Mouse (Mus musculus): Measurements from ENCODE around the gene Rab31. TPM values are rescaled to one million over a fixed set of nuclear protein-coding genes. Genes with fewer than 3 reads are reported as not detected.

The Rab31 gene
- polyA plus RNA-seq, 1 experiment from 2014 or later, result 71.6 TPM

GRCm38 (mm10) chr17:65667792-65668191 is 104.8 kb downstream of the Rab31 start:
- Histone ChIP-seq H3K36me3 (0 out of 2 replicates have a peak, but pooled peaks cover 4% of the 10 kb centered on the region), H3K4me2 (replicated peaks) (no peak overlapping the region), H3K27me3 (no peaks in the 10 kb centered on the region), H3K9me3 (no peaks in the 10 kb centered on the region), H3K27ac (no peak overlapping the region), H3K4me3 (replicated peaks) (no peak overlapping the region), H3K4me1 (replicated peaks) (no peaks in the 10 kb centered on the region), H3K9ac (replicated peaks) (no peak overlapping the region)
- ATAC-seq, result no peak
- 86% methylated on average over 14 of the region's 14 CpGs for WGBS

DNA sequence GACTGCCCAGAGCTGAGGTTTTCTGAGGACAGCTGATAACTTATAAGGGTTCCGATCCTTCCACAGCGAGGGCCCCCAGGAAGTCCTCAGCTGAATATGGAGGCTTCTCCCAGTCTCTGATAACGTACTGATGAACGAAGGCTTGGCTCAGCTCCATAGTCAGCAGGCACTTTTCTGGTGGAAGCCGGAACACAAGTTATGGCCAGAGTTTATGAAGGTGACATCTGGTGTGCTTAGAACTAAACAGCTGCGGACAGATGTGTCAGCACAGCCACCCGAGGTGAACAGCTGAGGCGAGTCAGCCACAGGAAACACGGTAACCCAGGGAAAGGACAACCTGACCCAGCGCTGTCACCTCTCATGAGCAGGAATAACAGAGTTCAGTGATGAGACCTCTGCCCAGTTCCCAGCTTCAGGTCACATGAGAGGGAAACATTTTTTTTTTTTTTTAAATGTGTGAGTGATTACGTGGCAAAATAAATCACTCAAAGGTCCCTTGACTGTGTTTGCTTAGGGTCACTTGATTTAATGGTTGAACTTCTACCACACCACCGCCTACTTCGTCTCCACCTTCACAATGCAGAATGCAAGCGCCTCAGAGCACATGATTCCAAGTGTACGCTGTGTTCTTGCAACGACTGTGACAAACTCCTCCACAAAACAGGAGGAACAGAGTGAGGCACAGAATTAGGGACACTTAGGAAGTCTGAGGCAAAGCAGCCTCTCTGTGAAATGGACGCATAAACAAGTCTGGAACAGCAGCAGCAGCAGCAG is 106.0 kb downstream of the Rab31 start:
- WGBS, result 90% methylated on average over 17 of the region's 17 CpGs
- H3K9ac ChIP-seq (replicated peaks), result no peak overlapping the region

GRCm38 (mm10) chr17:65665786-65666387 is 106.7 kb downstream of the Rab31 start:
- no peaks in the 10 kb centered on the region for H3K9me3 ChIP-seq
- peaks cover 3% of the 10 kb centered on the region; the same call in 1 of the 2 replicates for H3K36me3 ChIP-seq
- H3K9ac ChIP-seq (replicated peaks), result no peak overlapping the region
- no peak overlapping the region for H3K4me2 ChIP-seq (replicated peaks)
- ATAC-seq, result no peak
- H3K4me1 ChIP-seq (replicated peaks), result no peaks in the 10 kb centered on the region
- no peak overlapping the region for H3K4me3 ChIP-seq (replicated peaks)
- H3K27ac ChIP-seq, result no peak overlapping the region
- WGBS, result 91% methylated on average over 12 of the region's 12 CpGs
- H3K27me3 ChIP-seq, result no peaks in the 10 kb centered on the region

More for the DNA sequence above, 106.0 kb downstream of the Rab31 start:
- Histone ChIP-seq H3K4me3 (replicated peaks) (no peak overlapping the region), H3K27ac (no peak overlapping the region), H3K36me3 (peaks cover 3% of the 10 kb centered on the region; the same call in 1 of the 2 replicates), H3K4me2 (replicated peaks) (no peak overlapping the region), H3K9me3 (no peaks in the 10 kb centered on the region), H3K27me3 (no peaks in the 10 kb centered on the region), H3K4me1 (replicated peaks) (no peaks in the 10 kb centered on the region)
- no peak for ATAC-seq

- no peak overlapping the region for H3K27ac ChIP-seq
- no peak for ATAC-seq
Observed at GRCm38 (mm10) chr17:65663329-65664078, 109.0 kb downstream of the Rab31 start.

GRCm38 (mm10) chr17:65662662-65663061 is 109.9 kb downstream of the Rab31 start:
- Histone ChIP-seq H3K4me2 (replicated peaks) (no peak overlapping the region), H3K27ac (no peak overlapping the region), H3K9ac (replicated peaks) (no peak overlapping the region), H3K4me1 (replicated peaks) (no peaks in the 10 kb centered on the region), H3K9me3 (no peaks in the 10 kb centered on the region), H3K4me3 (replicated peaks) (no peak overlapping the region), H3K36me3 (peaks cover 3% of the 10 kb centered on the region; the same call in 1 of the 2 replicates), H3K27me3 (no peaks in the 10 kb centered on the region)
- WGBS, result 89% methylated on average over 3 of the region's 3 CpGs
- no peak for ATAC-seq

More at GRCm38 (mm10) chr17:65663329-65664078, 109.0 kb downstream of the Rab31 start:
- no peaks in the 10 kb centered on the region for H3K4me1 ChIP-seq (replicated peaks)
- H3K9me3 ChIP-seq, result no peaks in the 10 kb centered on the region
- no peak overlapping the region for H3K4me3 ChIP-seq (replicated peaks)
- no peak overlapping the region for H3K9ac ChIP-seq (replicated peaks)
- no peaks in the 10 kb centered on the region for H3K27me3 ChIP-seq
- H3K36me3 ChIP-seq, result peaks cover 3% of the 10 kb centered on the region; the same call in 1 of the 2 replicates
- WGBS, result 75% methylated on average over 14 of the region's 14 CpGs
- no peak overlapping the region for H3K4me2 ChIP-seq (replicated peaks)

- Histone ChIP-seq H3K4me1 (replicated peaks) (no peaks in the 10 kb centered on the region), H3K27me3 (no peaks in the 10 kb centered on the region), H3K27ac (no peak overlapping the region), H3K9me3 (no peaks in the 10 kb centered on the region), H3K9ac (replicated peaks) (no peak overlapping the region), H3K36me3 (no peaks in the 10 kb centered on the region; the same call in 1 of the 2 replicates), H3K4me3 (replicated peaks) (no peak overlapping the region), H3K4me2 (replicated peaks) (no peak overlapping the region)
- 97% methylated on average over 2 of the region's 2 CpGs for WGBS
- ATAC-seq, result no peak
Observed at GRCm38 (mm10) chr17:65658416-65658815, 114.1 kb downstream of the Rab31 start.

DNA sequence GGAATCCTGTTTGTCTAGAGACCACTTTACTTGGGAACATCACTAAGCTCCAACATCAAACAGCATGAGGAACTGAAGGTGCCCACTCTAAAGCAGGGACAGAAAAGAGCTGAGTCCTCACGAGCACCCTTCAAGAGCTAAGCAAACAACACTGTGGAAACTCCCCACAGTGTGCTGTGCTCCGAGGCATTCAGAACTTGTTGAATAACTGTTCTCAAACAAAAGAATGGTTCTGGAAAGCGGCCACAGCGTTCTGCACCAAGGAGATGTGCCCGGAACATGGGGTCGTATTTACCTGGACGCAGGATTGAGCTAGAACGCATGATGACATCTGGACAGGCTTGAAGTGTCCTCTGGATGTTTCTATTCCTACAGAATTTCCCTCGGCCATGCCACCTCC is 114.6 kb downstream of the Rab31 start:
- WGBS, result 91% methylated on average over 9 of the region's 9 CpGs
- Histone ChIP-seq H3K27ac (no peak overlapping the region), H3K9ac (replicated peaks) (no peak overlapping the region), H3K4me3 (replicated peaks) (no peak overlapping the region), H3K36me3 (peaks cover under 1% of the 10 kb centered on the region; the same call in 1 of the 2 replicates), H3K9me3 (no peaks in the 10 kb centered on the region), H3K4me1 (replicated peaks) (no peaks in the 10 kb centered on the region), H3K27me3 (no peaks in the 10 kb centered on the region), H3K4me2 (replicated peaks) (no peak overlapping the region)
- no peak for ATAC-seq

DNA sequence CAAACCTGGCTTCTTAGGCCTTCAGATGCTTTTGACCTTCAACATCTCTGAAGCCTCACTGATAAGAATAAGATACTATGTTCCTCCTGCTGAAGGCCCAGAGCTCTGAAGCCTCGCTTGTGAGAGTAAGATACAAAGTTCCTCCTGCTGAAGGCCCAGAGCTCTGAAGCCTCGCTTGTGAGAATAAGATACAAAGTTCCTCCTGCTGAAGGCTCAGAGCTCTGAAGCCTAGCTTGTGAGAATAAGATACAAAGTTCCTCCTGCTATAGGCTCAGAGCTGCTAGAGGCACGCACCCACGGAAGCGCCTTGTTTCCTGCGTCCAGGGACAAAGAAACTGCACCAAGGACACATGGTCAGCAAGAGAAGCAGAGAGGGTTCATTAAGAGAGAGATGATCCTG is 115.8 kb downstream of the Rab31 start:
- H3K4me2 ChIP-seq (replicated peaks), result no peak overlapping the region
- H3K9me3 ChIP-seq, result no peaks in the 10 kb centered on the region
- H3K27ac ChIP-seq, result no peak overlapping the region
- no peaks in the 10 kb centered on the region for H3K27me3 ChIP-seq
- H3K36me3 ChIP-seq, result peaks cover 12% of the 10 kb centered on the region
- 94% methylated on average over 6 of the region's 6 CpGs for WGBS
- H3K4me3 ChIP-seq (replicated peaks), result no peak overlapping the region
- no peak for ATAC-seq
- H3K4me1 ChIP-seq (replicated peaks), result no peaks in the 10 kb centered on the region
- no peak overlapping the region for H3K9ac ChIP-seq (replicated peaks)

DNA sequence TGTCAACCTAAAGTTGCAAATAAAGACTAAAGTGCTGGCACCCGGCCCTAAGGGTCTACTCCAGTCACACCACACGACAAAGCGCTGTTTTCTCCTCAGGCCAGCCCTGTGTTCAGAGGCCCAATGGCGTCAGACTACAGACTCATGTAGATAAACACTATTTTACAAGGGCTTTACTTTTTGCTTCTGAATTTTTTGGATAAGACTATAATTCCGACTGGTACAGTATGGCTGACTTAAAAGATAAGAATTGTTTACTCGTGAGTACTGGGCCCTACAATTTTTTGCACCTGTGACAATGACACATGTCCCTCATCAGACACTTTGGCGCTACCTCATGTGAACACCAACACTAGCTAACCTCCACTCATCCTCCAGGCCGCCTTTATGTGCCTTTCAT is 116.5 kb downstream of the Rab31 start:
- Histone ChIP-seq H3K4me2 (replicated peaks) (no peak overlapping the region), H3K9me3 (no peaks in the 10 kb centered on the region), H3K4me1 (replicated peaks) (no peaks in the 10 kb centered on the region), H3K27ac (no peak overlapping the region), H3K27me3 (no peaks in the 10 kb centered on the region), H3K9ac (replicated peaks) (no peak overlapping the region), H3K36me3 (peaks cover 13% of the 10 kb centered on the region), H3K4me3 (replicated peaks) (no peak overlapping the region)
- WGBS, result 92% methylated on average over 8 of the region's 8 CpGs
- ATAC-seq, result no peak

DNA sequence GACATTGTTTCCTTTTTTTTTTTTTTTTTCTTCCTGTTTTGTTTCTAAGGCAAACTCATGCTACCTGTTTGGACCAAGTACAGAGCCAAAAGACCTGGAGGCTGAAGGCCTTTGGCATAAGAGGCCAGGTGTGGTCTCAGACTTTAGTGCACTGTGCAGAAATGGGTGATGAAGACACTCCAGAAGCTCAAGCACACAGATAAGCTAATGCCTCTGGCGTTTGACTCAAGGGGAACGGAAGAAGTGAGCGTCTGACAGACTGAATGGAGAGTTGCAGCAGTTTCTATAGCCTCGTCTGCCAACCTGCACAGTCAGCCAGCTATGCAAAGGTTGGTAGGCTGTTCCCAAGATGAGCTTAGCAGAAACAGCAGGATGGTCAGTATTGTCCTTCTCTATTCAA is 116.9 kb downstream of the Rab31 start:
- no peak for ATAC-seq
- no peak overlapping the region for H3K27ac ChIP-seq
- peaks cover 13% of the 10 kb centered on the region for H3K36me3 ChIP-seq
- H3K9ac ChIP-seq (replicated peaks), result no peak overlapping the region
- no peaks in the 10 kb centered on the region for H3K9me3 ChIP-seq
- no peak overlapping the region for H3K4me3 ChIP-seq (replicated peaks)
- no peaks in the 10 kb centered on the region for H3K27me3 ChIP-seq
- no peak overlapping the region for H3K4me2 ChIP-seq (replicated peaks)
- no peaks in the 10 kb centered on the region for H3K4me1 ChIP-seq (replicated peaks)
- 74% methylated on average over 4 of the region's 4 CpGs for WGBS

DNA sequence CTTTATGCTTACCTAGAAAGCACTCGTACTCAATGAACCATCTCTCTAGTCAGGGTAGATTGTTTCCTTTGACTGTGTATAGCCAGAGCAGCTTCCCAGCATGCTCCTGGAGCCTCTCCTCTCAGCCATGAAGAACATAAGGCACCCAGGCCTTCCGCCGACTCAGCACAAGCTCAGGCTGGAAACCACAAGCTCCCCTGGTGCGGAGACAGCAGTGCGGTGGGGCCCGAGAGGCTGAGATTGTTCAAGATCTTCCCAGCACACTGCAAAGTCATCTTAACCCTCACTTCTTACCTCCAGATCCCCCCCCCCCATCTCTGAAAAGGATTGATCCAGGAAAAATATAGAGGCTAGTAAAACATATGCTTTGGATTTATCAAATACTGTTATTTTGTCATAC is 122.0 kb downstream of the Rab31 start:
- H3K4me3 ChIP-seq (replicated peaks), result no peak overlapping the region
- 94% methylated on average over 6 of the region's 6 CpGs for WGBS
- H3K27me3 ChIP-seq, result no peaks in the 10 kb centered on the region
- no peak overlapping the region for H3K27ac ChIP-seq
- H3K36me3 ChIP-seq, result peaks cover 13% of the 10 kb centered on the region
- H3K9ac ChIP-seq (replicated peaks), result no peak overlapping the region
- no peaks in the 10 kb centered on the region for H3K4me1 ChIP-seq (replicated peaks)
- ATAC-seq, result no peak
- no peak overlapping the region for H3K4me2 ChIP-seq (replicated peaks)
- no peaks in the 10 kb centered on the region for H3K9me3 ChIP-seq

- 0 out of 2 replicates have a peak, but pooled peaks have one; percentile 45 for ATAC-seq
- Histone ChIP-seq H3K27me3 (no peaks in the 10 kb centered on the region), H3K4me2 (replicated peaks) (no peak overlapping the region), H3K4me3 (replicated peaks) (no peak overlapping the region), H3K36me3 (peaks cover 13% of the 10 kb centered on the region), H3K9me3 (no peaks in the 10 kb centered on the region), H3K4me1 (replicated peaks) (no peaks in the 10 kb centered on the region), H3K9ac (replicated peaks) (no peak overlapping the region), H3K27ac (no peak overlapping the region)
- 80% methylated on average over 2 of the region's 2 CpGs for WGBS
Observed at GRCm38 (mm10) chr17:65649175-65649493, 123.4 kb downstream of the Rab31 start.

All from midbrain, embryonic 13.5 days (tissue).